Mouse (Mus musculus): Measurements from ENCODE around the gene Epn2. TPM values are rescaled to one million over a fixed set of nuclear protein-coding genes. Genes with fewer than 3 reads are reported as not detected.
"Not testable (repeated sequence)": the region's sequence is repeated elsewhere in the genome, so short reads cannot be mapped to it uniquely, and the experiment has no call there.

Gene Epn2
- polyA plus RNA-seq, 1 experiment from 2014 or later: 24.7 TPM

GRCm38 (mm10) chr11:61584096-61584495 is 4.6 kb upstream of the Epn2 start:
- Histone ChIP-seq H3K27me3 (ENCODE audit: control insufficient read depth, insufficient read depth, low read length) (no peaks in the 10 kb centered on the region), H3K4me3 (ENCODE audit: low read depth, low read length) (no peak overlapping the region), H3K9ac (ENCODE audit: low read length) (no peak overlapping the region), H3K36me3 (ENCODE audit: control insufficient read depth, insufficient read depth, low read length) (no peaks in the 10 kb centered on the region), H3K9me3 (ENCODE audit: control insufficient read depth, low read length) (no peaks in the 10 kb centered on the region), H3K4me1 (ENCODE audit: control insufficient read depth, insufficient read depth, low read length) (no peaks in the 10 kb centered on the region), H3K27ac (replicated peaks; ENCODE audit: low read depth, low read length) (no peak overlapping the region), H3K4me2 (ENCODE audit: low read depth, severe bottlenecking) (no peak overlapping the region)
- 69% methylated on average over 6 of the region's 6 CpGs for WGBS
- DNase-seq (ENCODE audit: low spot score): no peak
- ATAC-seq (ENCODE audit: insufficient number of reproducible peaks, low FRiP score, low TSS enrichment, low read depth): no peak

DNA sequence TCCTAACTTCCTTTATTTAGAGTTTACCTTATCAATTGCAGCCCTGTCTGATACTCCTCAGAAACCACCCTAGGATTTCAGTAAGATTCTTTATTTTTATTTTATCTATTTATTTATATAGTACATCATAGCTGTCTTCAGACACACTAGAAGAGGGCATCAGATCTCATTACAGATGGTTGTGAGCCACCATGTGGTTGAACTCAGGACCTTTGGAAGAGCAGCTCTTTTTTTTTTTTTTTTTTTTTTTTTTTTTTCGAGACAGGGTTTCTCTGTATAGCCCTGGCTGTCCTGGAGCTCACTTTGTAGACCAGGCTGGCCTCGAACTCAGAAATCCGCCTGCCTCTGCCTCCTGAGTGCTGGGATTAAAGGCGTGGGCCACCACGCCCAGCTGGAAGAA is 3.3 kb upstream of the Epn2 start:
- not testable (repeated sequence) for DNase-seq (ENCODE audit: low spot score); H3K27me3 ChIP-seq (ENCODE audit: control insufficient read depth, insufficient read depth, low read length); H3K36me3 ChIP-seq (ENCODE audit: control insufficient read depth, insufficient read depth, low read length); H3K4me3 ChIP-seq (ENCODE audit: low read depth, low read length); H3K27ac ChIP-seq (replicated peaks; ENCODE audit: low read depth, low read length); H3K9me3 ChIP-seq (ENCODE audit: control insufficient read depth, low read length); H3K4me1 ChIP-seq (ENCODE audit: control insufficient read depth, insufficient read depth, low read length); H3K9ac ChIP-seq (ENCODE audit: low read length); ATAC-seq (ENCODE audit: insufficient number of reproducible peaks, low FRiP score, low TSS enrichment, low read depth); H3K4me2 ChIP-seq (ENCODE audit: low read depth, severe bottlenecking)
- 84% methylated on average over 3 of the region's 5 CpGs for WGBS

GRCm38 (mm10) chr11:61579878-61580381 is 443 bp upstream of the Epn2 start:
- Histone ChIP-seq H3K9me3 (ENCODE audit: control insufficient read depth, low read length) (no peaks in the 10 kb centered on the region), H3K4me2 (ENCODE audit: low read depth, severe bottlenecking) (0 out of 2 replicates have a peak overlapping the region, but pooled peaks have one; percentile 95), H3K27me3 (ENCODE audit: control insufficient read depth, insufficient read depth, low read length) (no peaks in the 10 kb centered on the region), H3K36me3 (ENCODE audit: control insufficient read depth, insufficient read depth, low read length) (no peaks in the 10 kb centered on the region), H3K9ac (ENCODE audit: low read length) (no peak overlapping the region), H3K27ac (replicated peaks; ENCODE audit: low read depth, low read length) (no peak overlapping the region; the same call in none of the 2 replicates), H3K4me3 (ENCODE audit: low read depth, low read length) (peak overlapping the region; percentile 85), H3K4me1 (ENCODE audit: control insufficient read depth, insufficient read depth, low read length) (0 out of 2 replicates have a peak, but pooled peaks cover 3% of the 10 kb centered on the region)
- DNase-seq (ENCODE audit: low spot score) (no peak), ATAC-seq (ENCODE audit: insufficient number of reproducible peaks, low FRiP score, low TSS enrichment, low read depth) (no peak)
- WGBS: 87% methylated on average over 7 of the region's 7 CpGs

- WGBS: under 1% methylated on average over 17 of the region's 17 CpGs
- H3K9me3 ChIP-seq (ENCODE audit: control insufficient read depth, low read length): no peaks in the 10 kb centered on the region
- H3K4me2 ChIP-seq (ENCODE audit: low read depth, severe bottlenecking): peak overlapping the region; percentile 95
- H3K9ac ChIP-seq (ENCODE audit: low read length): peak overlapping the region; percentile 86
- H3K27ac ChIP-seq (replicated peaks; ENCODE audit: low read depth, low read length): peak overlapping the region; percentile 81
- no peaks in the 10 kb centered on the region for H3K36me3 ChIP-seq (ENCODE audit: control insufficient read depth, insufficient read depth, low read length)
- DNase-seq (ENCODE audit: low spot score) (peak; percentile 62), ATAC-seq (ENCODE audit: insufficient number of reproducible peaks, low FRiP score, low TSS enrichment, low read depth) (no peak)
- H3K4me3 ChIP-seq (ENCODE audit: low read depth, low read length): peak overlapping the region; percentile 85
- H3K4me1 ChIP-seq (ENCODE audit: control insufficient read depth, insufficient read depth, low read length): 0 out of 2 replicates have a peak, but pooled peaks cover 3% of the 10 kb centered on the region
- no peaks in the 10 kb centered on the region for H3K27me3 ChIP-seq (ENCODE audit: control insufficient read depth, insufficient read depth, low read length)
Observed at GRCm38 (mm10) chr11:61578541-61578982, 925 bp downstream of the Epn2 start.

DNA sequence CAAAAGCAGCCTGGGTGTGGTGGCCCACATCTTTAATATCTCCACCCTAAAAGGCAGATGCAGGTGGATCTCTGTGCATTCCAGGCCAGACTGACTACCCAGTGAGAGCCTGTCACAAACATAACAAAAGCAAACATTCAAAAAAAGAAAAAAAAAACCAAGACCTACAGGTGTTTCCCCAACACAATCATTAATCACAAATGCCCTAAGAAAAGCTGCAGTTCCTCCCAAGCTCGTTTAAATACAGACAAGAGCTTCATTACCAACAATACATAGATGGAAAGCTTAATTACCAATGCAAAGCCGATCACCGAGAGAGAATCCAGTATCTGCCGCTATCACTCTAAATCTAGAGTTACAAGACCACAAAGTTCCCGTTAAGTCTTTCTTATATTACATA is 1.5 kb downstream of the Epn2 start:
- Histone ChIP-seq H3K4me2 (ENCODE audit: low read depth, severe bottlenecking) (peak overlapping the region; percentile 95), H3K9ac (ENCODE audit: low read length) (no peak overlapping the region), H3K36me3 (ENCODE audit: control insufficient read depth, insufficient read depth, low read length) (no peaks in the 10 kb centered on the region), H3K27me3 (ENCODE audit: control insufficient read depth, insufficient read depth, low read length) (no peaks in the 10 kb centered on the region), H3K4me3 (ENCODE audit: low read depth, low read length) (peak overlapping the region; percentile 85), H3K9me3 (ENCODE audit: control insufficient read depth, low read length) (no peaks in the 10 kb centered on the region), H3K4me1 (ENCODE audit: control insufficient read depth, insufficient read depth, low read length) (0 out of 2 replicates have a peak, but pooled peaks cover 3% of the 10 kb centered on the region), H3K27ac (replicated peaks; ENCODE audit: low read depth, low read length) (no peak overlapping the region)
- ATAC-seq (ENCODE audit: insufficient number of reproducible peaks, low FRiP score, low TSS enrichment, low read depth) (no peak), DNase-seq (ENCODE audit: low spot score) (no peak)
- WGBS: 13% methylated on average over 5 of the region's 5 CpGs

- H3K9me3 ChIP-seq (ENCODE audit: control insufficient read depth, low read length): no peaks in the 10 kb centered on the region
- H3K9ac ChIP-seq (ENCODE audit: low read length): no peak overlapping the region
- H3K4me2 ChIP-seq (ENCODE audit: low read depth, severe bottlenecking): no peak overlapping the region; the same call in 1 of the 2 replicates
- no peak overlapping the region for H3K4me3 ChIP-seq (ENCODE audit: low read depth, low read length)
- ATAC-seq (ENCODE audit: insufficient number of reproducible peaks, low FRiP score, low TSS enrichment, low read depth) (no peak), DNase-seq (ENCODE audit: low spot score) (no peak)
- 0 out of 2 replicates have a peak, but pooled peaks cover 3% of the 10 kb centered on the region for H3K4me1 ChIP-seq (ENCODE audit: control insufficient read depth, insufficient read depth, low read length)
- no peaks in the 10 kb centered on the region for H3K27me3 ChIP-seq (ENCODE audit: control insufficient read depth, insufficient read depth, low read length)
- H3K36me3 ChIP-seq (ENCODE audit: control insufficient read depth, insufficient read depth, low read length): no peaks in the 10 kb centered on the region
- H3K27ac ChIP-seq (replicated peaks; ENCODE audit: low read depth, low read length): no peak overlapping the region
Observed at GRCm38 (mm10) chr11:61577349-61577748, 2.1 kb downstream of the Epn2 start.

- no peak overlapping the region for H3K27ac ChIP-seq (replicated peaks; ENCODE audit: low read depth, low read length)
- H3K4me3 ChIP-seq (ENCODE audit: low read depth, low read length): no peak overlapping the region
- no peak overlapping the region for H3K9ac ChIP-seq (ENCODE audit: low read length)
- no peaks in the 10 kb centered on the region for H3K27me3 ChIP-seq (ENCODE audit: control insufficient read depth, insufficient read depth, low read length)
- no peaks in the 10 kb centered on the region for H3K36me3 ChIP-seq (ENCODE audit: control insufficient read depth, insufficient read depth, low read length)
- DNase-seq (ENCODE audit: low spot score): no peak
- H3K4me2 ChIP-seq (ENCODE audit: low read depth, severe bottlenecking): no peak overlapping the region
- no peak for ATAC-seq (ENCODE audit: insufficient number of reproducible peaks, low FRiP score, low TSS enrichment, low read depth)
- no peaks in the 10 kb centered on the region for H3K9me3 ChIP-seq (ENCODE audit: control insufficient read depth, low read length)
- 0 out of 2 replicates have a peak, but pooled peaks cover 3% of the 10 kb centered on the region for H3K4me1 ChIP-seq (ENCODE audit: control insufficient read depth, insufficient read depth, low read length)
- WGBS: 89% methylated on average over 4 of the region's 4 CpGs
Observed at GRCm38 (mm10) chr11:61573266-61573665, 6.2 kb downstream of the Epn2 start.

- Histone ChIP-seq H3K27ac (replicated peaks; ENCODE audit: low read depth, low read length) (no peak overlapping the region), H3K36me3 (ENCODE audit: control insufficient read depth, insufficient read depth, low read length) (no peaks in the 10 kb centered on the region), H3K9me3 (ENCODE audit: control insufficient read depth, low read length) (no peaks in the 10 kb centered on the region), H3K4me2 (ENCODE audit: low read depth, severe bottlenecking) (no peak overlapping the region), H3K27me3 (ENCODE audit: control insufficient read depth, insufficient read depth, low read length) (no peaks in the 10 kb centered on the region), H3K4me3 (ENCODE audit: low read depth, low read length) (no peak overlapping the region), H3K4me1 (ENCODE audit: control insufficient read depth, insufficient read depth, low read length) (no peaks in the 10 kb centered on the region), H3K9ac (ENCODE audit: low read length) (no peak overlapping the region)
- 90% methylated on average over 3 of the region's 3 CpGs for WGBS
- ATAC-seq (ENCODE audit: insufficient number of reproducible peaks, low FRiP score, low TSS enrichment, low read depth): no peak
- DNase-seq (ENCODE audit: low spot score): no peak
Observed at GRCm38 (mm10) chr11:61571225-61571624, 8.3 kb downstream of the Epn2 start.

DNA sequence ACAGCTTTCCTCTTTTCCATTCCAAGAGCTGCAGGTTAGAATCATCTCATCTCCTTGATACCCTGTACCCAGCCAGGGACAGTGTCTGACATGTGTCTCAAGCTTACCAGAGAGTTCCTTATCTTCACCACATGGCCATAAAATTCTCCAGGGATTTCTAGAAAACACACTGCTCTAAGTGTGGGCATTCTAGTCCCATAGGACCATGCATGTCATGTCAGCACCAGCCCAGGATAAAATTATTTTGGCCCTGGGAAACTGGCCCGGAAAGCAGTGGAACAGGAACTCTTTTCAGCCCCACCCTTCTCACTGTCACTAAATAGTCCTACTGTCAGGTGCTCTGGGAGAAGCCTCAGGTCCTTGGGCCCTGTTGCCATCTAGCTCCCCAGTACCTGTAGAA is 9.8 kb downstream of the Epn2 start:
- Histone ChIP-seq H3K27me3 (ENCODE audit: control insufficient read depth, insufficient read depth, low read length) (no peaks in the 10 kb centered on the region), H3K4me1 (ENCODE audit: control insufficient read depth, insufficient read depth, low read length) (no peaks in the 10 kb centered on the region), H3K36me3 (ENCODE audit: control insufficient read depth, insufficient read depth, low read length) (no peaks in the 10 kb centered on the region), H3K4me2 (ENCODE audit: low read depth, severe bottlenecking) (no peak overlapping the region), H3K27ac (replicated peaks; ENCODE audit: low read depth, low read length) (no peak overlapping the region), H3K9ac (ENCODE audit: low read length) (no peak overlapping the region), H3K4me3 (ENCODE audit: low read depth, low read length) (no peak overlapping the region), H3K9me3 (ENCODE audit: control insufficient read depth, low read length) (no peaks in the 10 kb centered on the region)
- 97% methylated on average over 1 of the region's 1 CpGs for WGBS
- no peak for DNase-seq (ENCODE audit: low spot score)
- ATAC-seq (ENCODE audit: insufficient number of reproducible peaks, low FRiP score, low TSS enrichment, low read depth): no peak
